Mouse (Mus musculus): Measurements from ENCODE around the gene Kif28. TPM values are rescaled to one million over a fixed set of nuclear protein-coding genes. Genes with fewer than 3 reads are reported as not detected.
"Not testable (repeated sequence)": the region's sequence is repeated elsewhere in the genome, so short reads cannot be mapped to it uniquely, and the experiment has no call there.

Kif28 gene
- polyA plus RNA-seq (2017; shearing (Covaris generic)), result not detected

DNA sequence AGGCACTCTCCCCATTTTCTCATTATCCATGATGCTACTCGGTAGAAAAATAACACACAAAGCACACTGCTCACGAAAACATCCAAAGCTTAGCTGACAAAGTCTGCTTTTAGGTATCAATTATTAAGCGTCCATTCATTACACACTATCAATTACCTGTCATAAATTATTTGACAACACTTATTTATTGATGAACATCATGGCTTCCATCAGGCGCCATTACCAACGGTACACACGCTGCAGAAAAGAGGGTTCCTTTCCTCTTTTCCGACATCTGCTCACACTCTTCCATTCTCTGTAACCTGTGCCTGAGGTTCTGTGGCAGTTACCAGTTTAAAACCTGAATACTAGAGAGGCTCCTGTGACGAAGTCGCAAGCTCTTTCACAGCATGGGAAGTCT lies at the start of gene Kif28:
Kif28 (minus strand) TSS at position 101 of the 400 bp plus-strand sequence.
- ATAC-seq, result no peak

DNA sequence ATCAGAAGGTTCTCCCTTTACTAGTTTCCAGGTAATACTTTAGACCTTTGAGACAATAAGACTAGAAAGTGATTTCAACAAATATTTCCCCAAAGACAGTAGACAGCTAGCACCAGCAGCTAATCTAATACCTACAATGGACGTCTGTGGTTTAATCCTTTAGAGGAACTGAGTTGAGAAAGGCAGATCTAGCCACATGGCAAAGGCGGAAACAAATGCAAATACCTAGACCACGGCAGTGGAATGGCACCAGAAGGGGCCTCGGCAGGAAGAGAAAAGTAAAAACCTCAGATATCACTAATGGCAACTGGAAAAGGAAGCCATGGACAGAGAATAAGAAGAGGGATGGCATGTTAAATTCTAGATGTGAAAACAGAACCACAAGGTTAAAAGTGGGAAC lies 42.2 kb upstream of the Kif28 start:
- no peak for ATAC-seq

GRCm38 (mm10) chr1:179785502-179785901 lies 40.4 kb upstream of the Kif28 start:
- ATAC-seq, result no peak

GRCm38 (mm10) chr1:179784098-179784497 lies 39.0 kb upstream of the Kif28 start:
- no peak for ATAC-seq

DNA sequence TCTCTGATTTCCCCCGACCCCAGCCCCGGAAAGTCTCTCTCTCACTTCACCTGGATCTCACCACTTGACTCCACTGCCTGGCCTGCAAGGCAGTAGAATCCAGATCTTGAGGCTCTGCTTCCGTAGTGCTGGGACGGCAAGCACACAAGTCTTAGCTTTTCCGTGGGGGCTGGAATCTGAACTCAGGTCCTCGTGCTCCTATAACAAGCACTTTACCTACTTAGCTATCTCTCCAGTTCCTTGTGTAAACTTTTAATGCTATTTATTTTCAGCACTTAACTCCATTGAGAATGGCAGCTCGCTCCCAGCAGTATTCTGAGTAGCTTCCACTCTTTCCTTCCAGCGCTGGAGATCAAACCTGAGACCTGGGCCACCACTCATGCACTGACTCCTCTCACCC lies 31.8 kb upstream of the Kif28 start:
- no peak for ATAC-seq

DNA sequence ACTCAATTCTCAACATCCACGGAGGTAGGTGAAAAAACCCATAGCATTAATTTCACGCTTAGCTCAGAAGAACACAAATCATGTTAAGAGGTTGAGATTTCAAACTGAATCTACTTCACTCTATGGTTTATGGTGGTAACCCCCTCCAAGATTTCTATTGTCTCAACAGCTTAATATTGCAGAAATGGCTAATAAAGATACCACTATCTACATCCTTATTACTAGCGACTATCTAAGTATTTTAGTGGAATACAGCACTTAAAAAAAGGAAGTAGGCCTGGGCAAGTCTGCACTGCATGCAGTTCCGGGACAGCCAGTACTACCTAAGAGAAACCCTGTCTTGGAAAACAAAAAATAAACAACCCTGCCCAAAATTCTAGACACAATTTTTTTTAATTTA lies 15.5 kb upstream of the Kif28 start:
- no peak for ATAC-seq

- ATAC-seq, result no peak
These were observed 15.0 kb upstream of the Kif28 start for GRCm38 (mm10) chr1:179760086-179760485.

- ATAC-seq, result no peak
These were observed 11.4 kb upstream of the Kif28 start for GRCm38 (mm10) chr1:179756477-179756876.

DNA sequence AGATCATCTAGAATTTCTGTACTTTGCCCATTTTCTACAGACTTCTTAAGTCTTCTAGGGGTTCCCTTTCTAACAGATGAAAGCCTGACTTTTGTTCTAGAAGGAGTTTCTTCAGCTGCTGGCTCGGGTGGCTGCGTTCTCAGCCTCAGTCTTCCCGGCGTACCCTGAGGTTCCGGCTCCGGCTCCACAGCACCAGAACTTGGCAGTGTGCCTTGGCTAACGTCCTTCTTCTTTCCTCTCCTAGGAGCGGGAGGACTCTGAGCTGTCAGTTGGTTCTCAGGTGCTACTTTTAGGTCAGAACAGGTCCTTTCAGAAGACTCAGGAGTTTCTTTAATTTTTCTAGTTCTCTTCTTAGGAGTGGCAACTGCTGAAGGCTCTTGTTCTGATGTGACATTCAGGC lies 7.9 kb upstream of the Kif28 start:
- no peak for ATAC-seq

DNA sequence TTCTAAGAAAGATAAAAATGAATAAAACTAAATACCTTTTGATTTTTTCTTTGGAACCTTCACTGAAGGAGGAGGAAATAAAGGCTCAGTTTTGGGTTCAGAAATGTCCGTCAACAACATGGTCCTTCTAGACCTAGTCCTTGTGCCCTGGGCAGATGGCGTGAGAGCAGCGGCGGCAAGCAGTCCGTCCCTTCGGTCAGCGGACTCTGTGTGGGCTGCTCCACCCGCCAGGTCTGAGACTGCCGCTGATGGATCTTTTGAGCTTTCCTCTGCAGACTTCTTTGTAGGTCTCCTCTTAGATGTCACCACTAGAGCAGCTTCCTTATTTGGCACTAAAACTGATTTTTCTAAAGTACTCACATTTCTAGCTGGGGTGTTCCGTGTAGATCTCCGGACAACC lies 7.2 kb upstream of the Kif28 start:
- no peak for ATAC-seq

- ATAC-seq, result no peak
These were observed 1.4 kb downstream of the Kif28 start for GRCm38 (mm10) chr1:179743593-179744193.

DNA sequence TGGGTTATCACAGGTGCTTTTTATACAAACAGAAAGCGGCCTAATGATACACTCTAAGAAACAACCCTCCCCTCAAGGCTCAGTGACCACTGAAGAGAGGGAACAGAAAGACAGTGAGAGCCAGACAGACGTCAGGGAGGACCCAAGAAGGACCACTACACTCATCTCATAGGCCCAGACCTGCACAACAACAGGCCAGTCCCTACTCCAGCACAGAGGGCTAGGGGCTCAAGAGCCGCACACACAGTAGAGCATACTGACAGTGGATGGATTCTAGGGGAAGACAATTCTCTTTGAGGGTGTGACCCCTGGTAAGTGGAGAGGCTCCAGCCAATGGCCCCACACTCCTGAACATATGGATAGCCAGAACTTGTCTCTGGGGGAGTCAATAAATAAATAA lies 8.6 kb downstream of the Kif28 start:
- no peak for ATAC-seq

DNA sequence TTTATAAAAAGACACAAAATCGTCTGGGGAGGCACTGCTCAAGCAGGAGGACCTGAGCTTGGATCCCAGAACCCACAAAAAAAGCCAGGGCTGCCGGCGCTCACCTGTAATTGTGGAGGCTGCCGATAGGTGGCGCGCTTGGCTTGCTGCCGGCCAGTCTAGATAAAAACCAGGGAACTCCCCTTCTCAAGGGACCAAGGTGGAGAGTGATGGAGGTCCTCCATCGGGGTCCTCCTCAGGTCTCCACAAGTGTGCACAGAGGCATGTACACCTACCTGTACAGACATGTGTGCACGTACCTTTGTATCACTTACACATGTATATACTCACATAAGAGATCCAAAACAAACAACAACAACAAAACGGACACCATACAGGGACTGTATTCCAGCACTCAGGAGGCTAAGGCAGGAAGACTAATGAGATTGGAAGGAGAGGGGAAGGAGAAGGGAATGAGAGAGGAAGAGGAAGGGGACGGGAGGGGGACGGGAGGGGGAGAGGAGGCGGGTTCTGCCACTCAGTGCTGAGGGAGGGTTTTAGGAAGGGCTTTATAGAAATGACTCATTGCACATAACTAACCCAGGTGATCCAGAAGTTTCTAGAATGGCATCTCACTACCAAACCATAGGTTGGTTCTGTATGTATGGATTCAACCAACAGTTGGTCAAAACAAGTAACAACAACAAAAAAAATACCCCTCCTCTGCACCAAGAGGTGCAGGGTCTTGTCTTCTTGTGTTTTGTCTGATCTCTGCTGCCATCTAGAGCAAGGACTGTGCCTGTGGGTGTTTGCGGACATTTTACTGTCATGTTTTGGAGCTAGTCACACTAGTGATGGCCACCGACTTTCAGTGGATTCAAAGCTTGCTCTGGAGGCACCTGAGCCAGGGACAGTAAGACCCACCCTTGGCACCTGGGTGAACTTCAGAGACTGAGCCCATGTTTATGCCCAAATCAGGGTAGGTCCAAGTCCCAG lies 10.3 kb downstream of the Kif28 start:
- no peak for ATAC-seq

DNA sequence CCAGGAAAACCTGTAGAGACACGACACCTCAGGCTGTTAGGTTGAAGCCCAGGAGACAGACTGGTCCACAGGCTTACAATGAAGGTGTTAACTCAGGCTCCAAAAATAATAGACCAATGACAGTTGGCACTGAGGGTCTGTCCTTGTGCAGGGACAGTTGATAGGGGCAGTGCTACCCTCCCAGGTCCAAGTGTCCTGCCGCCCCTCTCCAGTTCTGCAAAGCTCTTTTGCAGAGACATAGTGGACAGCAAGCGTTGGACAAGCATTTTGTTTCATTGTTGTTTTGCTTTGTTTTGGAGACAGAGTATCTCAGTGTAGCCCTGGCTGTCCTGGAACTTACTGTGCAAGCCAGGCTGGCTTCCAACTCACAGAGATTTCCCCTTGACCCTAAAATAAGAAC lies 13.7 kb downstream of the Kif28 start:
- ATAC-seq, result no peak

- no peak for ATAC-seq
These were observed 16.4 kb downstream of the Kif28 start for GRCm38 (mm10) chr1:179728661-179729060.

- no peak for ATAC-seq
These were observed 22.1 kb downstream of the Kif28 start for GRCm38 (mm10) chr1:179722811-179723469.

DNA sequence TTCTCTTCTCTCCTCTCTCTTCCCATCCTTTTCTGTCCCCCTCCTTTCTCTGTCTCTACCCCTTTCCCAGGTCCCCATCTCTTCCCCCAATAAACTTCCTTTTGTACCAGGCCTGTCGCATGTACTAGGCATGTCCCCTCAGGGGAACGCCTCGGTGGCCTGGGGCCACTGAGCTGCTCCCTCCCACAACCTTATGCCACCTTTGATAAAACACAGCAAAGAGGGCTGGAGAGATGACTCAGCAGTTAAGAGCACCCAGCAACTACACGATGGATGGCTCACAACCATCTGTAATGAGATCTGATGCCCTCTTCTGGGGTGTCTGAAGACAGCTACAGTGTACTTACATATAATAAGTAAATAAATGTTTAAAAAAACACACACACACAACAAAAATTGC lies 29.3 kb downstream of the Kif28 start:
- no peak for ATAC-seq

DNA sequence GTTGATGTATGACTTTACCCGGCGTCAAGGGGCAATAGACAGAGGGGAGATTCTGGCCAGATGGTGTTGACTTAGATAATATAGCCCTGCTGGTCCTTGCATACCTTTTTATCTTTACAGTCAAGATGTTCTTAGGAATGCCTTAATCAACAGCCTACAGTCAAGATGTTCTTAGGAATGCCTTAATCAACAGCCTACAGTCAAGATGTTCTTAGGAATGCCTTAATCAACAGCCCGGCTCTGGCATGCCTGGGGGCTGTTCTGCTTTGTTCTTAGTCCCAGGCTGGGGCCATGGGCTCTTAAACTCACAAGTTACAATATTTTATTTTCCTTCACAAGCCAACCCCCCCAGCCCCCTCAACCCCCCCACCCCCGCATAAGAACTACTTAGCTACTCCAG lies 29.8 kb downstream of the Kif28 start:
- ATAC-seq, result not testable (repeated sequence)

- ATAC-seq, result no peak
These were observed 31.7 kb downstream of the Kif28 start for GRCm38 (mm10) chr1:179713367-179713766.

- ATAC-seq, result no peak
These were observed 32.4 kb downstream of the Kif28 start for GRCm38 (mm10) chr1:179712658-179713057.

DNA sequence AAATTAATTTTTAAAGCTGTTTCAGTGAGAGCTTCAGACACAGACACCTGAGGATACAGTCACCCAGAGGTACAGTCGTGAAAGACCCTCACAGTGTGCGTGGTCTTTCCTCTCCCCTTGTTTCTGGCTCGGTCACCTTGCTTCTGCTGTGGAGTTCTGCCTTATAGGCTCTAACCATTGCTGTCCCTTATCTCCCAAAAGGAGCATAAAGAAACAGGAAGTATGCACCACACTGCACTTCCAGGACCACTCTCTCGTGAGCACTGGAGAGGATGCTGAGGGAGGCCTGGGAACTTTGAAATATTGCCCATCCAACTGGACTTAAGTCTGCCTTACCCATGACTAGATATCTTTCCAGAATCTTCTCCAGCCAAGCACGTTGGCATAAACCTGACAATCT lies 34.3 kb downstream of the Kif28 start:
- no peak for ATAC-seq

- no peak for ATAC-seq
These were observed 35.7 kb downstream of the Kif28 start for GRCm38 (mm10) chr1:179709390-179709789.

GRCm38 (mm10) chr1:179705154-179705553 lies 39.9 kb downstream of the Kif28 start:
- ATAC-seq, result no peak

- no peak for ATAC-seq
These were observed 40.9 kb downstream of the Kif28 start for GRCm38 (mm10) chr1:179704150-179704549.

All from CD4-positive, CD25-positive, alpha-beta regulatory T cell, adult 4 months (primary cell).